17 mouse cellular contexts compared by ENCODE assay signal in the genomic region with DNA sequence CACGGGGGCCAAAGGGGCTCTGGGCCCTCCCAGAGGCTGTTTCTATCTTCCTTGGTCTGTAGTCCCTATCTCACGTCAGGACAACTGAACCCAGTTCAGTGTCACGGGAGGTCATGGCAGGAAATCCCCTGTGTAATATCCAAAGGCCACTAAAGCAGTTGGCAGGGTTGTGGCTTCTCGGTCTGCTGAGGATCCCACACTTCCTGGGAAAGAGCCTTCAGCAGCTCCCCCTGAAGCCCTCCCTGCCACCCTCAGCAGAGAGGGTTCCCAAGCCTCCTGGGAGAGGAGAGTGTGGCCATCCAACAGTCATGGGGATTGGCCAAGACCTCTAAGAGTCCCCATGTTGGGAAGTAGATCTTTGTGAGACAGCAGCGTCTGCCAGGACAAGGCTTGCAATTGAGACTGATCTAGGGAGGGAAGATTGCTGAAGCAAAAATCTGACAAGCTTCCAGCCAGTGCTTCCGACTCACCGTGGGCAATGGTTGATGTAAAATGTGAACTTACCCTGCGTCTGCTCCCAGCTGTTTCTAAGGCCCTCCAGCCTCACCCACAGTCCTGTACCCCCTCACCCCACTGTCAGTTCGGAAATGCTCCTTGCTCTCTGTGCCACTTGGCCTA.
DNase-seq lines count a peak whose midpoint lies in the region; TF ChIP-seq lines count a peak whose summit lies in the region.
"Had no signal": no experiment of that assay in that cellular context is flagged by ENCODE, and none has a peak within 500 bp of the region (broad histone marks: within the 10 kb centered on the region; RNA-seq: fewer than 3 reads in every experiment).

No protein-coding gene starts in this region.

- H3K4me3 ChIP-seq in heart, adult 2 months, result no peak overlapping the region
- no peak overlapping the region for H3K4me3 ChIP-seq in spleen, adult 2 months (ENCODE audit: extremely low read depth, insufficient read depth, insufficient read length)
- H3K4me3 ChIP-seq: limb, embryonic 12.5 days; midbrain, embryonic 15.5 days had no signal

- no peaks in the 10 kb centered on the region for H3K79me2 ChIP-seq in heart, adult 2 months (replicated peaks; ENCODE audit: control insufficient read depth, insufficient read depth, low read length)

- 28% methylated on average over 9 of the region's 9 CpGs for WGBS in heart, adult 2 months
- WGBS in spleen, adult 2 months, result 59% methylated on average over 9 of the region's 9 CpGs

- DNase-seq in adrenal gland, postnatal 14 days, result peak; percentile 32
- no peak for DNase-seq in adrenal gland, adult 18-20 months (ENCODE audit: low spot score in 2 of 2)
- peak in 1 of 2 experiments; percentile 30 for DNase-seq in heart, adult 2 months
- no peak for DNase-seq in heart, adult 18-20 months
- no peak for DNase-seq in spleen, adult 2 months (ENCODE audit: low read depth in 1 of 2, low spot score in 2 of 2)
- DNase-seq in spleen, adult 12 weeks (ENCODE audit: low spot score), result no peak
- no peak for DNase-seq in yolk sac, embryonic 10.5 days (ENCODE audit: low spot score)
- DNase-seq in lung, postnatal 25 days (ENCODE audit: low spot score), result no peak
- DNase-seq: cerebellum, adult 2 months; embryo, embryonic 11 days; heart, postnatal 10 days; kidney, adult 2 months; lung, postnatal 36 days had no signal

- no peak overlapping the region for H3K9ac ChIP-seq in heart, adult 2 months (ENCODE audit: low read depth, low read length)
- H3K9ac ChIP-seq: limb, embryonic 12.5 days; midbrain, embryonic 15.5 days had no signal

- H3K4me1 ChIP-seq in heart, adult 2 months (ENCODE audit: control insufficient read depth, insufficient read depth, low read length), result peaks cover 31% of the 10 kb centered on the region
- H3K4me1 ChIP-seq in spleen, adult 2 months (ENCODE audit: control insufficient read depth, insufficient read depth, insufficient read length), result peaks cover 22% of the 10 kb centered on the region; the same call in 1 of the 2 replicates
- H3K4me1 ChIP-seq: midbrain, embryonic 15.5 days had no signal

- intact Hi-C loops in heart, adult 2 months (cut with DNase I), result loop anchor here (2.0 kb wide), 1 partner anchor 19 kb away; no protein-coding TSS in a partner anchor

- H3K36me3 ChIP-seq in heart, adult 2 months (ENCODE audit: control insufficient read depth, insufficient read depth, low read length), result peaks cover 7% of the 10 kb centered on the region; the same call in 1 of the 2 replicates
- H3K36me3 ChIP-seq in spleen, adult 2 months (ENCODE audit: control insufficient read depth, insufficient read depth, low read length), result no peaks in the 10 kb centered on the region; the same call in 1 of the 2 replicates
- H3K36me3 ChIP-seq: limb, embryonic 12.5 days; midbrain, embryonic 15.5 days had no signal

- no peak for TF ChIP-seq POLR2A in heart, adult 2 months (IDR thresholded peaks at IDR 0.05; ENCODE audit: insufficient read depth, low read depth, low read length)
- no peak for TF ChIP-seq POLR2A in spleen, adult 2 months (IDR thresholded peaks at IDR 0.05; ENCODE audit: low read depth, low read length)

- peak overlapping the region; percentile 47 for H3K27ac ChIP-seq in heart, adult 2 months
- peak overlapping the region; percentile 56 for H3K27ac ChIP-seq in spleen, adult 2 months (ENCODE audit: insufficient read depth, low read length)
- H3K27ac ChIP-seq: hindbrain, postnatal 0 days; limb, embryonic 12.5 days; midbrain, embryonic 15.5 days had no signal

- no peak for TF ChIP-seq CTCF in heart, adult 2 months (IDR thresholded peaks at IDR 0.05)
- no peak for TF ChIP-seq CTCF in spleen, adult 2 months (IDR thresholded peaks at IDR 0.05; ENCODE audit: extremely low read depth, insufficient read depth, insufficient read length, insufficient replicate concordance)

- no peaks in the 10 kb centered on the region for H3K27me3 ChIP-seq in heart, adult 2 months (ENCODE audit: control insufficient read depth, insufficient read depth, low read length)
- no peaks in the 10 kb centered on the region for H3K27me3 ChIP-seq in spleen, adult 2 months (ENCODE audit: control insufficient read depth, insufficient read depth, low read length)
- H3K27me3 ChIP-seq: limb, embryonic 12.5 days; midbrain, embryonic 15.5 days; Patski had no signal

- no peak for TF ChIP-seq EP300 in heart, adult 2 months (IDR thresholded peaks at IDR 0.05; ENCODE audit: insufficient read depth, low read depth, low read length)
